Mouse (Mus musculus) small intestine, adult 2 months (tissue): ENCODE results near the gene Izumo1r.

Source experiments
- CTCF ChIP-seq: fragments of 200-500 bp; IDR thresholded peaks from 2 replicates; pipeline ENCODE4 v1.5.1; 2012; ENCODE audit warnings: low read depth, mild to moderate bottlenecking, control low read depth, inconsistent platforms, low read length, moderate library complexity, mixed read lengths; ENCODE audit not compliant: insufficient replicate concordance, insufficient read length; ENCODE audit errors: extremely low read depth
- POLR2A ChIP-seq: fragments of 200-500 bp; IDR thresholded peaks from 2 replicates; pipeline ENCODE4 v1.6.1; 2012; ENCODE audit warnings: low read depth, mild to moderate bottlenecking, control low read depth, inconsistent platforms, low read length, moderate library complexity

DNA sequence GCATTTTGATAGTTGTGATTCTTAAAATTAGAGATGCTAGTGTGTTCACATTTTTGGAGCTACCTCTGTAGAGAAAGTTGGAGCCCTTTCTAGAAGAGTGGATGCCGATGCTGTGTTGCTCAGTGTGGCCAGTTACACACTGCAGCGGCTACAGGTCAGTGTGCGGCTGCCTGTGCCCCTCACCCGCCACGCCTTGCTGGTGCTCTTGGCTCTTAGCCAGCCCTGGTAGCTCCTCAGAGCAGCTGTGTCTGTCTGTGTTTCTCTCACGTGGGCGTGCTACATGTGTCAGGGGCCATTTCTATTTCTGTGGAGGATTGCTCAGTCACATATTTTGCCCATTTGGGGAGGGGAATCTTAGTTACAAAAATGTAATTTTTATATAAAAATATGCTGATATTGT is 64.2 kb downstream of the Izumo1r start:
- TF ChIP-seq CTCF (no peak), POLR2A (no peak)
